Mouse (Mus musculus): ENCODE data around the gene Slc35g1.
A peak's percentile ranks its signal among the peaks of the same experiment; 100 is the strongest.

Slc35g1 gene

GRCm38 (mm10) chr19:38396633-38396970 is 822 bp downstream of the Slc35g1 start:
- no peak for DNase-seq (ENCODE audit: low spot score in 2 of 2)

GRCm38 (mm10) chr19:38397004-38397403 is 1.2 kb downstream of the Slc35g1 start:
- DNase-seq (ENCODE audit: low spot score in 2 of 2), result no peak

GRCm38 (mm10) chr19:38398966-38399365 is 3.2 kb downstream of the Slc35g1 start:
- no peak for DNase-seq (ENCODE audit: low spot score in 2 of 2)

- peak in 1 of 2 experiments; percentile 34 for DNase-seq (ENCODE audit: low spot score in 2 of 2)
Observed at GRCm38 (mm10) chr19:38400851-38401250, 5.1 kb downstream of the Slc35g1 start.

GRCm38 (mm10) chr19:38401416-38401815 is 5.6 kb downstream of the Slc35g1 start:
- DNase-seq (ENCODE audit: low spot score in 2 of 2), result no peak

- DNase-seq (ENCODE audit: low spot score in 2 of 2), result no peak
Observed at GRCm38 (mm10) chr19:38410357-38411056, 14.7 kb downstream of the Slc35g1 start.

- DNase-seq (ENCODE audit: low spot score in 2 of 2), result no peak
Observed at GRCm38 (mm10) chr19:38413861-38414260, 18.1 kb downstream of the Slc35g1 start.

- DNase-seq (ENCODE audit: low spot score in 2 of 2), result no peak
Observed at GRCm38 (mm10) chr19:38418819-38419423, 23.1 kb downstream of the Slc35g1 start.

GRCm38 (mm10) chr19:38420751-38421295 is 25.0 kb downstream of the Slc35g1 start:
- no peak for DNase-seq (ENCODE audit: low spot score in 2 of 2)

GRCm38 (mm10) chr19:38421436-38421835 is 25.7 kb downstream of the Slc35g1 start:
- no peak for DNase-seq (ENCODE audit: low spot score in 2 of 2)

GRCm38 (mm10) chr19:38422926-38423325 is 27.1 kb downstream of the Slc35g1 start:
- DNase-seq (ENCODE audit: low spot score in 2 of 2), result no peak

GRCm38 (mm10) chr19:38423884-38424283 is 28.1 kb downstream of the Slc35g1 start:
- DNase-seq (ENCODE audit: low spot score in 2 of 2), result no peak

- DNase-seq (ENCODE audit: low spot score in 2 of 2), result no peak
Observed at GRCm38 (mm10) chr19:38424581-38424980, 28.8 kb downstream of the Slc35g1 start.

- no peak for DNase-seq (ENCODE audit: low spot score in 2 of 2)
Observed at GRCm38 (mm10) chr19:38429269-38429668, 33.5 kb downstream of the Slc35g1 start.

- DNase-seq (ENCODE audit: low spot score in 2 of 2), result no peak
Observed at GRCm38 (mm10) chr19:38430475-38430874, 34.7 kb downstream of the Slc35g1 start.

- DNase-seq (ENCODE audit: low spot score in 2 of 2), result no peak
Observed at GRCm38 (mm10) chr19:38431326-38431725, 35.5 kb downstream of the Slc35g1 start.

- DNase-seq (ENCODE audit: low spot score in 2 of 2), result no peak
Observed at GRCm38 (mm10) chr19:38432021-38432420, 36.2 kb downstream of the Slc35g1 start.

GRCm38 (mm10) chr19:38433381-38433780 is 37.6 kb downstream of the Slc35g1 start:
- DNase-seq (ENCODE audit: low spot score in 2 of 2), result no peak

- DNase-seq (ENCODE audit: low spot score in 2 of 2), result no peak
Observed at GRCm38 (mm10) chr19:38435221-38435620, 39.4 kb downstream of the Slc35g1 start.

GRCm38 (mm10) chr19:38441860-38442259 is 46.1 kb downstream of the Slc35g1 start:
- DNase-seq (ENCODE audit: low spot score in 2 of 2), result no peak

- no peak for DNase-seq (ENCODE audit: low spot score in 2 of 2)
Observed at GRCm38 (mm10) chr19:38445758-38446157, 50.0 kb downstream of the Slc35g1 start.
